13 mouse cellular contexts compared by ENCODE assay signal in genomic region chr1:79598385-79599178, GRCm38 (mm10).
DNase-seq lines count a peak whose midpoint lies in the region; ATAC-seq lines count a peak whose summit lies in the region.
"Had no signal": no experiment of that assay in that cellular context is flagged by ENCODE, and none has a peak within 500 bp of the region (broad histone marks: within the 10 kb centered on the region; RNA-seq: fewer than 3 reads in every experiment).

No protein-coding gene starts in this region.

- no peaks in the 10 kb centered on the region for H3K27me3 ChIP-seq in forebrain, embryonic 16.5 days (replicated peaks; ENCODE audit: control insufficient read depth, insufficient read depth, low read length)
- no peaks in the 10 kb centered on the region for H3K27me3 ChIP-seq in neural tube, embryonic 12.5 days (replicated peaks)

- WGBS in forebrain, embryonic 16.5 days = 42% methylated on average over 5 of the region's 5 CpGs
- 34% methylated on average over 5 of the region's 5 CpGs for WGBS in neural tube, embryonic 12.5 days

- no peak overlapping the region for H3K4me3 ChIP-seq in forebrain, embryonic 16.5 days (replicated peaks; ENCODE audit: low read length)
- no peak overlapping the region for H3K4me3 ChIP-seq in neural tube, embryonic 12.5 days

- peak; percentile 92 for ATAC-seq in forebrain, embryonic 16.5 days
- peak; percentile 92 for ATAC-seq in neural tube, embryonic 12.5 days (ENCODE audit: low FRiP score, low read depth)

- H3K27ac ChIP-seq in forebrain, embryonic 16.5 days (ENCODE audit: low read length) = no peak overlapping the region
- no peak overlapping the region for H3K27ac ChIP-seq in neural tube, embryonic 12.5 days

- H3K36me3 ChIP-seq in forebrain, embryonic 16.5 days (ENCODE audit: control insufficient read depth, insufficient read depth) = no peaks in the 10 kb centered on the region
- no peaks in the 10 kb centered on the region for H3K36me3 ChIP-seq in neural tube, embryonic 12.5 days

- H3K4me2 ChIP-seq in forebrain, embryonic 16.5 days (ENCODE audit: low read length) = no peak overlapping the region
- no peak overlapping the region for H3K4me2 ChIP-seq in neural tube, embryonic 12.5 days (replicated peaks)
- H3K4me2 ChIP-seq: heart, embryonic 11.5 days had no signal

- H3K9ac ChIP-seq in forebrain, embryonic 16.5 days (replicated peaks; ENCODE audit: low read depth, low read length) = no peak overlapping the region
- no peak overlapping the region for H3K9ac ChIP-seq in neural tube, embryonic 12.5 days

- DNase-seq in embryo, embryonic 9.5 days (ENCODE audit: extremely low spot score) = peak; percentile 21
- peak; percentile 15 for DNase-seq in layer of hippocampus, postnatal 10 days (ENCODE audit: low spot score in 2 of 2)
- no peak for DNase-seq in heart, adult 18-20 months
- no peak for DNase-seq in thymus, postnatal 10 days (ENCODE audit: low spot score in 2 of 2)
- no peak for DNase-seq in urinary bladder, postnatal 4 days (ENCODE audit: low spot score in 2 of 2)
- DNase-seq in heart, adult 8-10 months (ENCODE audit: low spot score) = no peak
- DNase-seq: cerebellum, postnatal 36 days; kidney, postnatal 4 days; lung, adult 2 months; thymus, postnatal 4 days had no signal

- 0 out of 2 replicates have a peak, but pooled peaks cover 6% of the 10 kb centered on the region for H3K4me1 ChIP-seq in forebrain, embryonic 16.5 days (replicated peaks; ENCODE audit: control insufficient read depth, insufficient read depth, low read length)
- peaks cover 8% of the 10 kb centered on the region; the same call in 1 of the 2 replicates for H3K4me1 ChIP-seq in neural tube, embryonic 12.5 days

- no peaks in the 10 kb centered on the region for H3K9me3 ChIP-seq in forebrain, embryonic 16.5 days (ENCODE audit: control insufficient read depth, low read length)
- no peaks in the 10 kb centered on the region for H3K9me3 ChIP-seq in neural tube, embryonic 12.5 days

Comparison
In these comparisons a context has a peak if more than half of its experiments do, and no peak if none do; other contexts are left out.
1. DNase-seq: peak in embryo, embryonic 9.5 days (single experiment) and layer of hippocampus, postnatal 10 days (2 of 2); none in heart, adult 18-20 months (0 of 2), thymus, postnatal 10 days (0 of 2), urinary bladder, postnatal 4 days (0 of 2) and heart, adult 8-10 months (single experiment).